Mouse (Mus musculus) cerebellum, adult 2 months (tissue): ENCODE measurements around the gene Adar. TPM values are rescaled to one million over a fixed set of nuclear protein-coding genes. Genes with fewer than 3 reads are reported as not detected.

Experiments
- DNase-seq, 2 experiments: peaks; one replicate each; pipeline ENCODE4 v3.0.0; 2021
- H3K27ac ChIP-seq: fragments of 200-500 bp; 2 replicates; pipeline ENCODE4 v1.5.1; 2012; ENCODE audit warnings: low read length, control low read depth, inconsistent platforms; ENCODE audit not compliant: insufficient read depth
- H3K27me3 ChIP-seq: fragments of 200-500 bp; 2 replicates; pipeline ENCODE4 v1.6.1; 2012; ENCODE audit warnings: inconsistent platforms, mild to moderate bottlenecking, low read length, moderate library complexity; ENCODE audit not compliant: control insufficient read depth, insufficient read depth
- H3K4me1 ChIP-seq: fragments of 200-500 bp; 2 replicates; pipeline ENCODE4 v1.6.1; 2011; ENCODE audit warnings: low read length; ENCODE audit not compliant: control insufficient read depth, insufficient read depth
- H3K4me3 ChIP-seq: fragments of 200-500 bp; replicated peaks from 2 replicates; pipeline ENCODE3; 2011; ENCODE audit warnings: mild to moderate bottlenecking, low read depth, low read length, control low read depth; ENCODE audit not compliant: insufficient read depth
- CTCF ChIP-seq: fragments of 200-500 bp; IDR thresholded peaks from 2 replicates; pipeline ENCODE4 v1.5.1; 2011; ENCODE audit warnings: low read depth, mild to moderate bottlenecking, control low read depth, low read length, moderate library complexity, borderline replicate concordance; ENCODE audit not compliant: insufficient read depth
- POLR2A ChIP-seq: fragments of 200-500 bp; IDR thresholded peaks from 2 replicates; pipeline ENCODE4 v1.6.1; 2011; ENCODE audit warnings: low read length, control low read depth, borderline replicate concordance; ENCODE audit not compliant: insufficient read depth
- WGBS: fragments of 180-500 bp; shearing (Covaris S2); methylation state at CpG from one replicate; pipeline ENCODE4 v1.1.7; 2018; 5-methylcytosine and 5-hydroxymethylcytosine counted together
- polyA plus RNA-seq: library from polyadenylated mRNA; depleted of rRNA; stranded (reverse); fragments of >200 nt; gene quantifications from 2 replicates; pipeline ENCODE4 v1.2.3, GENCODE M21; 2012

Gene Adar
- polyA plus RNA-seq, 1 experiment, result 108 TPM

DNA sequence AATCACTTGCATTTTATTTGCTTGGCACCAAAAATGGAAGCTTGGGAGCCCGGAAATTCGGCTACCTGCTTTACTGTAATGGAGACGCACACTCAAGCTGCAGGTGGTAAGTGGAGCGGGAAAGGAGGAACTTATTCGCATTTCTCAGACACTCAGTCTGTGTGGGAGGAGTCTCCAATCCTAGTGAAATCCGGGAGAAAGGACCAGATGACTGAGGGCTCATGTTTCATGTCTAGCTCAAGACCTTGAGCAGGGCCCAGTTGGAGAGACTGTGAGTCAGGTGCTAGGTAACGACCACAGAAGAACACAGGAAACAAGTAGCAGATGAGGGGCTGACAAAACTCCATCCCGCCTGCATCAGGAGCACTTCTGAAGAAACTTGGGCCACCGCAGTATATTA, 23.0 kb upstream of the Adar start:
- no peaks in the 10 kb centered on the region for H3K4me1 ChIP-seq
- WGBS, result 83% methylated on average over 9 of the region's 9 CpGs
- H3K27me3 ChIP-seq, result no peaks in the 10 kb centered on the region; the same call in 1 of the 2 replicates
- H3K4me3 ChIP-seq, result no peak overlapping the region
- no peak for TF ChIP-seq POLR2A
- no peak for DNase-seq
- no peak overlapping the region for H3K27ac ChIP-seq

DNA sequence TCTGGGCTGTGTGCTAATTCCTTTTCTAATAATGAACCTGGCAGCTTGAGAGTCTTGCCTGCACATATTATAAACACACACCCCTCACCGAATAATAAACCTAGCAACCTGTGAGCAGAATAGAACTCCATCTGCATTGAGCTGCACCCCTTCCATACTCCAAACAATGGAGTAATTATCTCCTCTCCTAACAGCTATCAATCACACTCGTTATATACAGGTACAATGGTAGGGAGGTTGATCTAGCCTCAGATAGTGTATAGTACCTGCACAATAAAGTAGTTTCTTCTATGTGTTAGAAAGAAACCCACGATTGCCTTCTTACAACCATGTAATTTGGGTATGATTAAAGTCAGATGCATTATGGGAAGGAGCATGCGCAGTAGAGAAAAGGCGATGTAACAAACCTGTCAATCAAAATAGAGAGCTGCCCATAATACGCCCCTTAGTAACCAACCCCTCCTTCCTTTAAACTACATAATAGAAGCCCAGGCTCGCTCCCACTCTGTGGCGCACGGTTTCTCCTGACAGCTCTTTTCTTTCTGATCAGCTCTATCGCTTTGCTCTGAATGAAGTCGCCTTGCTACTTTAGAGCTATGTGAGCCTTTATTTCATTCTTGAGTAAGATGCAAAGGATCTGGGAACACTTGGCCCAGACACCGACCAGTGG, 18.5 kb upstream of the Adar start:
- TF ChIP-seq CTCF (no peak), POLR2A (no peak)
- no peak overlapping the region for H3K27ac ChIP-seq
- DNase-seq, result no peak
- WGBS, result 40% methylated on average over 12 of the region's 12 CpGs
- H3K27me3 ChIP-seq, result no peaks in the 10 kb centered on the region; the same call in 1 of the 2 replicates
- no peak overlapping the region for H3K4me3 ChIP-seq
- no peaks in the 10 kb centered on the region for H3K4me1 ChIP-seq

GRCm38 (mm10) chr3:89698958-89699357, 15.9 kb upstream of the Adar start:
- H3K4me1 ChIP-seq, result no peaks in the 10 kb centered on the region
- H3K27me3 ChIP-seq, result no peaks in the 10 kb centered on the region; the same call in 1 of the 2 replicates
- 93% methylated on average over 1 of the region's 1 CpGs for WGBS
- TF ChIP-seq CTCF, result no peak
- no peak overlapping the region for H3K4me3 ChIP-seq
- DNase-seq, result no peak
- H3K27ac ChIP-seq, result no peak overlapping the region

DNA sequence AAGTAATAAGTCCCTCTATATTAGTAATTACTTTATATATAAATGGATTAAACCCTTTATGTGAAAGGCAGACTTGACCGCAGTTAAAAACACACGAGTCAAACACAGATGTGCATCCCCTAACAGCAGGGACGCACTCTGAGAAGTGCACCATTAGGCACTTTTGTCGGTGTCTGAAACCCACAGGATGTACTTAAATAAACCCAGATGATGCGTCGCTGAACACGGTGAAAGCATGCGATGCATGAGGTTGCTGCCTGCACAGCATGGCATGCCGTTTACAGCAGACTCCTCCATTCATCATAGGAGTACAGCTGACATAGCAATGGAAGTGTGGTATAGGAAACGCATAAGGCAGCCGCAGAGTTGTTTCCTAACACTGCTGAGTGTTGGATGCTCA, 14.4 kb upstream of the Adar start:
- DNase-seq, result no peak
- 63% methylated on average over 11 of the region's 11 CpGs for WGBS
- H3K27ac ChIP-seq, result no peak overlapping the region
- TF ChIP-seq POLR2A (no peak), CTCF (no peak)
- H3K27me3 ChIP-seq, result no peaks in the 10 kb centered on the region; the same call in 1 of the 2 replicates
- no peak overlapping the region for H3K4me3 ChIP-seq
- no peaks in the 10 kb centered on the region for H3K4me1 ChIP-seq

DNA sequence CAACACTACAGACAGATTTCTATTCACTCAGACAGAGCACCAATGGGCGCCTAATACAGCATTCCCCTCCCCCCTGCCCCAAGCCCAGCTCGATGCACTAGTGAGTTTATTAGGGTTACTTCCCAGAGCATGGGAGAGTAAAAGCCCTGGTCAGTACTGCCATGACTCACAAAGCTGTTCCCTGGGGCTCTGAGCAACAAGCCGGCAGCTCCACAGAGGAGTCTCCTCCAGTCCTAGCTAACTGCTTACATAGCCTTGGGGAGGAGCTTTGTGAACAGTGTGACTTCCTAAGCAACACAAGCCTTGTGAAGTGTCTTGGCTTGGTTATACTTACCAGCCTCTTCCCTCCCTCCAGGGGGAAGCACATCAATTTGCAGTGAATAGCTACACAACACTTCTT, 11.2 kb upstream of the Adar start:
- no peak for DNase-seq
- Histone ChIP-seq H3K4me1 (no peaks in the 10 kb centered on the region), H3K27me3 (no peaks in the 10 kb centered on the region; the same call in 1 of the 2 replicates), H3K27ac (no peak overlapping the region), H3K4me3 (no peak overlapping the region)
- TF ChIP-seq CTCF, result no peak
- 41% methylated on average over 3 of the region's 3 CpGs for WGBS

- DNase-seq, result no peak
- Histone ChIP-seq H3K4me1 (no peaks in the 10 kb centered on the region), H3K27ac (no peak overlapping the region), H3K4me3 (no peak overlapping the region), H3K27me3 (no peaks in the 10 kb centered on the region; the same call in 1 of the 2 replicates)
- 80% methylated on average over 6 of the region's 6 CpGs for WGBS
- TF ChIP-seq POLR2A, result no peak
- no peak for TF ChIP-seq CTCF
Observed at GRCm38 (mm10) chr3:89704064-89704463, 10.8 kb upstream of the Adar start.

DNA sequence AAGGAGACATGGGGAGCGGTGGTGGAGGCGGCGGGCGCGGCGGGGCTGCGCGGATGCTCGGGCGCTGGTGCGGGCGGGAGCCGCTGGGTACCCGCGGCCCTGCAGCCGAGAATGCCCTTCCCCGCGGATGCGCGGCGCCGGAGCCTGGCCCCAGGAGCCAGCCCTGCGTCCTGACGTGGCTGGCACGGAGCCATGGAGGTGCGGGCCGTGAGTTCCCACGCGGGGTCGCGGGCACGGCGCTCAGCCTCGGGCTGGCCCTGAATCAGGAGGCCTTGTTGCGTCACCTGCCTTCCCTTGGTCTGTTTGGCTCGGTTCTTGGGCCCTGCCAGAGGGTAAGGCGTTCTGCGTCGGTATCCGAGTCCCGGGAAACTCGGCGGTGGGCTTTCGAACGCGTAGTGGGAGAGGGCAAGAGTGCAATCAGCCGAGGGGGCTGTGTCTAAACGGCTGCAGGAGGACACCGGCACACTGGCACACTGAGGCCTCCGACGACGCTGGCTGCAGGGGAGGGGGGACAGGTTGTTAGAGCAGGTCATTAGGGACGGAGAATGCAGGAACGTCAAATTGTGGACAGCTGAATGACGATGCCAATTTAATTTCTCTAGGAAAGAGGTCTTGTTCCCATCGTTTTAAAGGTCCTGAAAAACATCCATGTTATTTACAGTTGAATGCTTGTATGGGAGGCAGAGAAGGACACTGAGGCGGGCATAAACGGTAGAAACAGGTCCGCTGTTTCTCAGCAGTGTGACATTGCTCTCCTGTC, 565 bp downstream of the Adar start:
- Histone ChIP-seq H3K27ac (peak overlapping the region; percentile 64), H3K4me1 (peaks cover 4% of the 10 kb centered on the region; the same call in 1 of the 2 replicates), H3K4me3 (peak overlapping the region; percentile 76), H3K27me3 (no peaks in the 10 kb centered on the region)
- WGBS, result 1% methylated on average over 57 of the region's 59 CpGs
- DNase-seq, result peak; percentile 76 to 81
- no peak for TF ChIP-seq POLR2A
- no peak for TF ChIP-seq CTCF

GRCm38 (mm10) chr3:89715967-89716256, 1.1 kb downstream of the Adar start:
- H3K27ac ChIP-seq, result peak overlapping the region; percentile 32; the same call in 1 of the 2 replicates
- TF ChIP-seq CTCF (no peak), POLR2A (no peak)
- no peak for DNase-seq
- peaks cover 4% of the 10 kb centered on the region; the same call in 1 of the 2 replicates for H3K4me1 ChIP-seq
- H3K4me3 ChIP-seq, result peak overlapping the region; percentile 76
- WGBS, result 12% methylated on average over 6 of the region's 6 CpGs
- no peaks in the 10 kb centered on the region for H3K27me3 ChIP-seq
